Mouse (Mus musculus) liver, adult 2 months (tissue): ENCODE data around the gene Pank2. TPM values are rescaled to one million over a fixed set of nuclear protein-coding genes. Genes with fewer than 3 reads are reported as not detected.
"Not testable (repeated sequence)": the region's sequence is repeated elsewhere in the genome, so short reads cannot be mapped to it uniquely, and the experiment has no call there.

ENCODE experiments used
- DNase-seq: peaks from one replicate; pipeline ENCODE4 v3.0.0-alpha.2; 2011; ENCODE audit warnings: low read depth, low spot score; ENCODE audit errors: extremely low read depth
- H3K27ac ChIP-seq: fragments of 200-500 bp; replicated peaks from 2 replicates; pipeline ENCODE4 v1.5.1; 2012; ENCODE audit warnings: low read depth, mild to moderate bottlenecking, control low read depth, inconsistent platforms, low read length; ENCODE audit not compliant: insufficient read depth
- H3K27me3 ChIP-seq: fragments of 200-500 bp; 2 replicates; pipeline ENCODE4 v1.6.1; 2012; ENCODE audit warnings: mild to moderate bottlenecking, moderate library complexity, low read length, inconsistent platforms; ENCODE audit not compliant: control insufficient read depth, insufficient read depth
- H3K36me3 ChIP-seq: fragments of 200-500 bp; 2 replicates; pipeline ENCODE4 v1.6.1; 2012; ENCODE audit warnings: low read length, inconsistent platforms; ENCODE audit not compliant: control insufficient read depth, insufficient read depth
- H3K4me1 ChIP-seq: fragments of 200-500 bp; 2 replicates; pipeline ENCODE4 v1.6.1; 2011; ENCODE audit warnings: low read length; ENCODE audit not compliant: control insufficient read depth, insufficient read depth
- H3K4me3 ChIP-seq: fragments of 200-500 bp; 2 replicates; pipeline ENCODE4 v1.5.1; 2011; ENCODE audit warnings: low read depth, mild to moderate bottlenecking, control low read depth, low read length, moderate library complexity; ENCODE audit not compliant: insufficient read depth
- H3K79me2 ChIP-seq: fragments of 200-500 bp; 2 replicates; pipeline ENCODE4 v1.6.1; 2012; ENCODE audit warnings: inconsistent platforms, mild to moderate bottlenecking, low read length, moderate library complexity; ENCODE audit not compliant: control insufficient read depth, insufficient read depth
- H3K9ac ChIP-seq: fragments of 200-500 bp; 2 replicates; pipeline ENCODE4 v1.6.1; 2012; ENCODE audit warnings: low read depth, mild to moderate bottlenecking, control low read depth, inconsistent platforms, low read length
- CTCF ChIP-seq: fragments of 200-500 bp; IDR thresholded peaks from 2 replicates; pipeline ENCODE4 v1.5.1; 2011; ENCODE audit warnings: low read depth, low read length, control low read depth
- POLR2A ChIP-seq: fragments of 200-500 bp; IDR thresholded peaks from 2 replicates; pipeline ENCODE4 v1.6.1; 2011; ENCODE audit warnings: low read length, control low read depth; ENCODE audit not compliant: insufficient read depth; ENCODE audit errors: extremely low read depth
- WGBS: fragments of 180-500 bp; shearing (Covaris S2); methylation state at CpG from one replicate; pipeline ENCODE4 v1.1.7; 2018; 5-methylcytosine and 5-hydroxymethylcytosine counted together
- polyA plus RNA-seq: library from polyadenylated mRNA; depleted of rRNA; stranded (reverse); fragments of >200 nt; gene quantifications from 2 replicates; pipeline ENCODE4 v1.2.3, GENCODE M21; 2012
- total RNA-seq: library from RNA; depleted of rRNA; stranded (reverse); fragments of >200 nt; gene quantifications from 2 replicates; pipeline ENCODE4 v1.2.3, GENCODE M21; 2014

Pank2 gene
- total and polyA plus RNA-seq, 2 experiments = 6.1 to 16.0 TPM

DNA sequence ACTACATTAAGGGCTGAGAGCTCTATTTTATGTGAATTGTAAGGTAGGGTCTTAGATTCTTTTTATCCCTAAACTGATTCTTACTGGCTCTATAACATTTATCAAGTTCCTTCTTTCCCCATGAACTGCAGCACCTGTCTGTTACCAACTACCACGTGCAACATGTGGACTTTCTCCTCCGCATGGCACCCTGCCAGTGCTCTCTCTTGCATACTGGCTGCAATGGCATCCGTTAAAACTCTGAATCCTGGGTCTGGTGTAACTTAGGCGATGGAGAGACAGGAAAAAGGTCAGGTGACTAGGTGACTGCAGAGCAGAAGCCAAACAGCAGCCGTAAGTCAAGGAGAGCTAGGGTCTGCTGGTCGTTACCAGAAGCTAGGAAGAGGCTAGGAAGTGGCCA is 47.0 kb downstream of the Pank2 start:
- Histone ChIP-seq H3K79me2 (peaks cover 6% of the 10 kb centered on the region), H3K27me3 (no peaks in the 10 kb centered on the region), H3K27ac (peak overlapping the region; percentile 65), H3K4me3 (no peak overlapping the region), H3K4me1 (peaks cover 9% of the 10 kb centered on the region; the same call in 1 of the 2 replicates), H3K36me3 (no peaks in the 10 kb centered on the region), H3K9ac (peak overlapping the region; percentile 59)
- DNase-seq = peak; percentile 98
- 12% methylated on average over 6 of the region's 6 CpGs for WGBS
- TF ChIP-seq CTCF = no peak
- no peak for TF ChIP-seq POLR2A

DNA sequence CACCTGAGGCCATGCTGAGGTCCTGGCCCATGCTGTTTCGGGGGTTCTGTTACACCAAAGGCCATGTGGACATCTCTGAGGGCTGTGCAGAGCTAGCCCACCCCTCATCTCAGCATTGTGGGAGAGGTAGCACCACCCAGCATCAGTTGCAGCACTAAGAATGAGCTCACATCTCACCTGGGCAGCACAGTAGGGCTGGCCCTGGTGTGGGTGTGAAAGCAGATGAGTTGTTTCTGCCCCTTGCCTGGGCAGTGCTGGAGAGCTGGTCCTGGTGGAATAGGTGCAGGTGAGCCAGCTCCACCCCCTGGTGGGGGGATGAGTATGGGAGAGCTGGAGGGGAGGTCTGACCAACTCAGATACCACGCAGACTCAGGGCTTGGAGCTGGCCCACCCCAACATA is 53.9 kb downstream of the Pank2 start:
- no peaks in the 10 kb centered on the region for H3K27me3 ChIP-seq
- peaks cover 5% of the 10 kb centered on the region for H3K4me1 ChIP-seq
- no peaks in the 10 kb centered on the region for H3K36me3 ChIP-seq
- TF ChIP-seq POLR2A (no peak), CTCF (no peak)
- H3K9ac ChIP-seq = no peak overlapping the region
- H3K27ac ChIP-seq = no peak overlapping the region
- peaks cover 18% of the 10 kb centered on the region for H3K79me2 ChIP-seq
- DNase-seq = no peak
- H3K4me3 ChIP-seq = no peak overlapping the region
- 94% methylated on average over 2 of the region's 2 CpGs for WGBS

DNA sequence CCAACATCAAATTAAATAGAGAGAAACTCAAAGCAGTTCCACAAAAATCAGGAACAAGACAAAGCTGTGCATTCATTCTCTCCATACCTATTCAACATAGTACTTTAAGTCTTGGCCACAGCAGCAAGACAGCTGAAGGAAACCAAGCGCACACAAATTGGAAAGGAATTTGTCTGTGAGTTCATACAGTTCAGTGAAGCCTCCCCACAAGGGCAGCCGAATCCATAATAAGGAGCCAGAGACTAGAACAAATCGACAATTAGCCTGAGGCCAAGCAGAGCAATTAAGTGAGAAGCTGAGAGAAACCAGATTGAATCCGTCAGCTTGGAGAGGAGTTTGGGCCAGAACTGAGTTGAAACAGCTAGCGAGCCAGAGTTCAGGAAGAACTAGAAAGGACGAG is 57.1 kb downstream of the Pank2 start:
- Histone ChIP-seq H3K36me3 (no peaks in the 10 kb centered on the region), H3K79me2 (peaks cover 15% of the 10 kb centered on the region), H3K27me3 (no peaks in the 10 kb centered on the region), H3K4me3 (no peak overlapping the region), H3K4me1 (peaks cover 8% of the 10 kb centered on the region), H3K27ac (no peak overlapping the region), H3K9ac (no peak overlapping the region)
- WGBS = 83% methylated on average over 6 of the region's 6 CpGs
- TF ChIP-seq POLR2A (no peak), CTCF (no peak)
- no peak for DNase-seq

GRCm38 (mm10) chr2:131321192-131321591 is 58.9 kb downstream of the Pank2 start:
- peak; percentile 68 for DNase-seq
- not testable (repeated sequence) for H3K9ac ChIP-seq, H3K27me3 ChIP-seq, H3K79me2 ChIP-seq, H3K36me3 ChIP-seq, H3K4me3 ChIP-seq
- 18% methylated on average over 3 of the region's 3 CpGs for WGBS
- Histone ChIP-seq H3K4me1 (peaks cover 10% of the 10 kb centered on the region), H3K27ac (peak overlapping the region; percentile 45; the same call in 1 of the 2 replicates)

DNA sequence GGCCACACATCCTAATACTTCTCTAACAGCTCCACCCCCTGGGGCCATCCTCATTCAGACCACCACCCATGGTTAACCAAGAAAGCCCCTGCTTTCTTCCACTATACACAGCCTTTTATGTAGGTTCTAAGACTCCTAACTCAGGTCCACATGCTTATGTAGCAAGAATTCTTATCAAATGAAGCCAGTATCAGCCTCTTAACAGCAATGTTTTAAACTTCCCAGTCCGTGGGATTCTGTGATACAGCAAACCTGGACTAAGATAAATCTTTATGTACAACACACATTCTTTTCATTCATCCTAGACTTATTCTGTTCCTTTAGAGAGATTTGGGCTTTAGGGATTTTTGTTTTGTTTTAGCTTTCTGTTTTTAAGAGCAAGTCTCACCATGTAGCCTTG is 61.4 kb downstream of the Pank2 start:
- Histone ChIP-seq H3K4me3 (no peak overlapping the region), H3K4me1 (peaks cover 12% of the 10 kb centered on the region), H3K36me3 (no peaks in the 10 kb centered on the region), H3K79me2 (peaks cover 3% of the 10 kb centered on the region; the same call in 1 of the 2 replicates), H3K27me3 (no peaks in the 10 kb centered on the region), H3K9ac (no peak overlapping the region), H3K27ac (no peak overlapping the region)
- DNase-seq = no peak
- TF ChIP-seq CTCF = no peak
- TF ChIP-seq POLR2A = no peak
- WGBS = 76% methylated on average over 1 of the region's 1 CpGs

DNA sequence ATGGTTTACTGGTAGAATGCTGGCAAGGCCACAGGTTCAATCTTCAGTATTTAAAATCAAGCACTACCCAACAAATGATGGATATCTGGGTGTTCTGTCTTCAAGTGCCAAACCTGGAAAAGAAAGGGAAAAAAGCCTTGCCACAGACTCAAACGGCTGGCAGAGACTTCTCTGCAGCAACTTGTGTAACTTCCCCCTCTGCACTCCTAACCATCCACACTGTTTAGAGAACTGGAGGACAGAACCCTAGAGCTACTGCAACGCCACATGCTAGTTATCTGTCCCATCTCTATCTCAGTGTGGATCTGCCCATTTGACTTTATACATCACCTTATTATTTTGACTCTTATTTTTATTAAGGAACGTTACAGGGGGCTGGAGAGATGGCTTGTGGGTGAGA is 63.7 kb downstream of the Pank2 start:
- DNase-seq = no peak
- H3K27ac ChIP-seq = no peak overlapping the region
- 45% methylated on average over 3 of the region's 3 CpGs for WGBS

More for the DNA sequence above, 63.7 kb downstream of the Pank2 start:
- no peaks in the 10 kb centered on the region for H3K36me3 ChIP-seq
- peaks cover 5% of the 10 kb centered on the region; the same call in 1 of the 2 replicates for H3K79me2 ChIP-seq
- H3K4me3 ChIP-seq = no peak overlapping the region
- no peak overlapping the region for H3K9ac ChIP-seq
- peaks cover 19% of the 10 kb centered on the region for H3K4me1 ChIP-seq
- TF ChIP-seq POLR2A (no peak), CTCF (no peak)
- no peaks in the 10 kb centered on the region for H3K27me3 ChIP-seq
